Mouse (Mus musculus): ENCODE measurements around the gene Fignl1.

The Fignl1 gene

GRCm38 (mm10) chr11:11809404-11810175, 828 bp upstream of the Fignl1 start:
- DNase-seq (ENCODE audit: low read depth, low spot score), result peak; percentile 56

GRCm38 (mm10) chr11:11808035-11808819, 535 bp downstream of the Fignl1 start:
- DNase-seq (ENCODE audit: low read depth, low spot score), result no peak

GRCm38 (mm10) chr11:11805951-11806350, 2.8 kb downstream of the Fignl1 start:
- no peak for DNase-seq (ENCODE audit: low read depth, low spot score)

GRCm38 (mm10) chr11:11804421-11804820, 4.3 kb downstream of the Fignl1 start:
- no peak for DNase-seq (ENCODE audit: low read depth, low spot score)

- DNase-seq (ENCODE audit: low read depth, low spot score), result no peak
Measured at GRCm38 (mm10) chr11:11801067-11801466, 7.7 kb downstream of the Fignl1 start.

- no peak for DNase-seq (ENCODE audit: low read depth, low spot score)
Measured at GRCm38 (mm10) chr11:11800304-11800703, 8.5 kb downstream of the Fignl1 start.

- DNase-seq (ENCODE audit: low read depth, low spot score), result no peak
Measured at GRCm38 (mm10) chr11:11798690-11799089, 10.1 kb downstream of the Fignl1 start.

- no peak for DNase-seq (ENCODE audit: low read depth, low spot score)
Measured at GRCm38 (mm10) chr11:11794626-11795025, 14.1 kb downstream of the Fignl1 start.

- peak; percentile 77 for DNase-seq (ENCODE audit: low read depth, low spot score)
Measured at GRCm38 (mm10) chr11:11788521-11788974, 20.2 kb downstream of the Fignl1 start.

GRCm38 (mm10) chr11:11785457-11785856, 23.3 kb downstream of the Fignl1 start:
- no peak for DNase-seq (ENCODE audit: low read depth, low spot score)

- no peak for DNase-seq (ENCODE audit: low read depth, low spot score)
Measured at GRCm38 (mm10) chr11:11781728-11782127, 27.0 kb downstream of the Fignl1 start.

GRCm38 (mm10) chr11:11778345-11778744, 30.4 kb downstream of the Fignl1 start:
- no peak for DNase-seq (ENCODE audit: low read depth, low spot score)

GRCm38 (mm10) chr11:11777796-11778195, 31.0 kb downstream of the Fignl1 start:
- no peak for DNase-seq (ENCODE audit: low read depth, low spot score)

- no peak for DNase-seq (ENCODE audit: low read depth, low spot score)
Measured at GRCm38 (mm10) chr11:11777246-11777645, 31.5 kb downstream of the Fignl1 start.

- DNase-seq (ENCODE audit: low read depth, low spot score), result no peak
Measured at GRCm38 (mm10) chr11:11776822-11777174, 32.0 kb downstream of the Fignl1 start.

GRCm38 (mm10) chr11:11776071-11776821, 32.5 kb downstream of the Fignl1 start:
- no peak for DNase-seq (ENCODE audit: low read depth, low spot score)

- no peak for DNase-seq (ENCODE audit: low read depth, low spot score)
Measured at GRCm38 (mm10) chr11:11774893-11775292, 33.9 kb downstream of the Fignl1 start.

- no peak for DNase-seq (ENCODE audit: low read depth, low spot score)
Measured at GRCm38 (mm10) chr11:11774384-11774783, 34.4 kb downstream of the Fignl1 start.

- DNase-seq (ENCODE audit: low read depth, low spot score), result no peak
Measured at GRCm38 (mm10) chr11:11772196-11772595, 36.6 kb downstream of the Fignl1 start.

- DNase-seq (ENCODE audit: low read depth, low spot score), result no peak
Measured at GRCm38 (mm10) chr11:11770691-11771090, 38.1 kb downstream of the Fignl1 start.

- DNase-seq (ENCODE audit: low read depth, low spot score), result no peak
Measured at GRCm38 (mm10) chr11:11769281-11769680, 39.5 kb downstream of the Fignl1 start.

- no peak for DNase-seq (ENCODE audit: low read depth, low spot score)
Measured at GRCm38 (mm10) chr11:11768057-11768456, 40.7 kb downstream of the Fignl1 start.

Measured in embryo, embryonic 11.5 days (tissue).